Mouse (Mus musculus) right cerebral cortex, adult 18-20 months (tissue): ENCODE measurements around the gene Chil3.
"Not testable (repeated sequence)": the region's sequence is repeated elsewhere in the genome, so short reads cannot be mapped to it uniquely, and the experiment has no call there.

Source experiments
- DNase-seq: peaks from one replicate; pipeline ENCODE4 v3.0.0; 2022; ENCODE audit warnings: mixed read lengths

Gene Chil3

DNA sequence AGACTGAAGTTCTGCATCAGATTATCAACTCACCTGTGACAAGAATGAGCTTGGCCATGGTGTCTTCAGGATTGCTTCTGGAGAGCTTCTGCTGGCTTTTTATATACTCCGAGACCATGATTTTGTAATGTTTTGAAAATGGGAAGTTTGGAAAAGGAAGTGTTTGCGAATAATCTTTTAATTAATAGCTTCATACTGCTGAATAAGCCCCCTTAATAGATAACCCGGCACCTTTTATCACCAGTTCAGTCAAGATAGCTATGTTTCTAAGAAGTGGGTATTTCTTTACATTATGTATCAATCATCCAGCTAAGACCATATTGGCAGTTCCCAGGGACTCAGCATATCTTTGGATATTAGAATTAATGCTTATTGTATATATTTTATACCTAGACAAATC, at the start of gene Chil3:
TSS of gene Chil3 (minus strand) at position 101 of the 400 bp plus-strand sequence.
- no peak for DNase-seq

DNA sequence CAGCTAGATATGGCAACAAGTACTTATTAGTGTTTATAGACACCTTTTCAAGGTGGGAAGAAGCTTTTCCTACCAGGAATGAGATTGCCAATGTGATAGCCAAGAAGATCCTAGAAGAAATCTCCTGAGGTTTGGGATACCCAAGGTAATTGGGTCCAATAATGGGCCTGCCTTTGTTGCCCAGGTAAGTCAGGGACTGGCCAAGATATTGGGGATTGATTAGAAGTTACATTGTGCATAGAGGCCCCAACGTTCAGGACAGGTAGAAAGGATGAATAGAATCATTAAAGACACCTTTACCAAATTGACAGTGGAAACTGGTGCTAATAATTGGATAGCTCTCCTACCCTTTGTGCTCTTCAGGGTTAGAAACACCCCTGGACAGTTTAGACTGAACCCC, 30.7 kb upstream of the Chil3 start:
- not testable (repeated sequence) for DNase-seq

DNA sequence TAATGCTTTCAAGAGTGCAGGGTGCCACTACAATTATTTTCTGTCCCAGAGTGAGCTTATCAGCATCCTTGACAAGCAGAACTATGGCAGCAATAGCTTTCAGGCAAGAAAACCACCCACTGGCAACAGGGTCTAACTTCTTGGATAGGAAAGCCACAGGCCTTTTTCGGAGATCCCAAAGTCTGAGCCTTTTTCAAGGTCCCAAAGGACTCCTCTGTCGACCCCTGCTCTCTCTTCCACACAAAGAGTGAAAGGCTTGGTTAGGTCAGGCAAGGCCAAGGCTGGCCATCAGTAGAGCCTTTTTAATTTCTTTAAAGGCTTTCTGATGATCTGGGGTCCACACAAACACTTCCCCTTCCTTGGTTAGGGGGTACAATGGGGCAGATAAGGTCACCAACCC, 29.9 kb upstream of the Chil3 start:
- not testable (repeated sequence) for DNase-seq

DNA sequence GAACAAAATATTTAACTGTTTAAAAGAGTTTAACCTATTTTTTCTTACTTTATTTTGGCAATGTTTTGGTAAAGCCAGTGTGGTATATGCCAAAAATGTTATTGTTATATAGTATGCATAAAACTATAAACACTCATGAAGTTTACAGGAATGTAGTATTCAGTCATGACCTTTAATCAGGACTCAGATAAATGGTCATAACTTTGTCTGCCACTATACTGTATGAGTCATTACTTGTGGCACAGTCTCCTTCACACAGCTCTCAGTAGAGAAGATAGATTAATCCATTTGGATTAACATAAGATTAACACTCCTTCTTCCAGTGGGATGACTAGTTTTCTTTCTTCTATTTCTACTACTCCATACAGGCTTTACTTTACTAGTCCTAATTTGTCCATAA, 28.9 kb upstream of the Chil3 start:
- no peak for DNase-seq

DNA sequence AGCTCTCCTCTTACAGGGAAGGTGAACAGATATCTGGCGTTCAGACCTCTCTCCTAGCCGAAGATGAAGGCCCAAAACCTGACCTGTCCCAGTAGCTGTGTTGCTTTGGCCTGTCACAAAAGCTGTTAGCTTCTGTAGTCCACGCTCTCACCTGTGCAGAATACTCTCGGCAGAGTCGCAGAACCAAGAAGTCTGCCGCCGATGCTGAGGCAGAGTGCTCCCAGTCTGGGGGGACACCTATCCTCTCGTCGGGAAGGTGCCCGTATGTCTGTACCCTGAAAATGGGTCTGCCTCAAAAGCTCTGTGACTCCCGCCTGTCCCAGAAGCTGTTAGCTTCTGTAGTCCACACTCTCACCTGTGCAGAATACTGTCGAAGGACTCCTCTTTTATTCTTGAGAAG, 28.1 kb upstream of the Chil3 start:
- DNase-seq = no peak

DNA sequence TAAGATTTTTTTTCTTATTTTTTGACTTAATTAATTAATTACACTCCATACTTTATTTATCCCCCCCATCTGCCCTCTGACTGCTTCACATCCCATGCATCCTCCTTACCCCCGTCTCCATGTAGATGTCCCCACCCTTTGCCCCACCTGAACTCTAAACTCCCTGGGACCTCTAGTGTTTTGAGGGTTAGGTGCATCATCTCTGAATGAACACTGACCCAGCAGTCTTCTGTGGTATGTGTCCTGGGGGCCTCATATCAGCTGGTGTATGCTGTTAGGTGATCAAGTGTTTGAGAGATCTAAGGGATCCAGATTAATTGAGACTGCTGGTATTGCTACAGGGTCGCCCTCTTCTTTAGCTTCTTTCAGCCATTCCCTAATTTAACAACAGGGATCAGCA, 20.6 kb upstream of the Chil3 start:
- no peak for DNase-seq

DNA sequence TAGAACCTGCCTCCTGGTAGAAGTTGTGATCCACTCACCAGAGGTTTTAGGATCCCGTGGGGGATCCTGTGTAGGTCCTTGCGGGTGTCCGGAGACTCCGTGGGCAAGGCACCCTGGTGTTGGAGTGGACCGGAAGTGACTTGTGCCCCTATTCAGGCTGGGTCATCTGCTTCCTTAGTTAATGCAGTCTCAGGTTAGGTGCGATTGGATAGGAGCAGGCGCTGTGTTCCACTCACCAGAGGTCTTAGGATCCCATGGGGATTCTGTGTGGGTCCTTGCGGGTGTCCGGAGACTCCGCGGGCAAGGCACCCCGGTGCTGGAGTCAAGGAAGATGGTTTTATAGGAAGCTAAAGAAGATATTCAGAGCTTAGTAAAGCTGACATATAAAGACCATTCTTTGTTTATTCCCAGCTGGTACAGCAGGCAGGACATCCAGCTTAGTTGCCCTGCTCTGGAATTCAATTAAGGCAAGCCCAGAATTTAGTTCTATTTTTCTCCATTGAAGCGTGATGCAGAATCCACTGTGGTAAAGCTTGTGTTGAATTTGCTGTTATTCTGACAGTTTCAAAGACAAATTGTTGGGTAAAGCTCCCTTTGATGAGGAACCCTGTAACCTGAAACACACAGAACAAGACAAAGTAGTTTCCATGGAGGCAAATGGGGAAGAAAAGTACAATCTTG, 10.3 kb upstream of the Chil3 start:
- DNase-seq = no peak

DNA sequence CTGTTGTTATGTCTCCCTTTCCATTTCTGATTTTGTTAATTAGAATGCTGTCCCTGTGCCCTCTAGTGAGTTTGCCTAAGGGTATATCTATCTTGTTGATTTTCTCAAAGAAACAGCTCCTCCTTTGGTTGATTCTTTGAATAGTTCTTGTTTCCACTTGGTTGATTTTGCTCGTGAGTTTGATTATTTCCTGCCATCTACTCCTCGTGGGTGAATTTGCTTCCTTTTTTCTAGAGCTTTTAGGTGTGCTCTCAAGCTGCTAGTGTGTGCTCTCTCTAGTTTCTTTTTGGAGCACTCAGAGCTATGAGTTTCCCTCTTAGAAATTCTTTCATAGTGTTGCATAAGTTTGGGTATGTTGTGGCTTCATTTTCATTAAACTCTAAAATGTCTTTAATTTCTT, 7.6 kb upstream of the Chil3 start:
- DNase-seq = not testable (repeated sequence)

DNA sequence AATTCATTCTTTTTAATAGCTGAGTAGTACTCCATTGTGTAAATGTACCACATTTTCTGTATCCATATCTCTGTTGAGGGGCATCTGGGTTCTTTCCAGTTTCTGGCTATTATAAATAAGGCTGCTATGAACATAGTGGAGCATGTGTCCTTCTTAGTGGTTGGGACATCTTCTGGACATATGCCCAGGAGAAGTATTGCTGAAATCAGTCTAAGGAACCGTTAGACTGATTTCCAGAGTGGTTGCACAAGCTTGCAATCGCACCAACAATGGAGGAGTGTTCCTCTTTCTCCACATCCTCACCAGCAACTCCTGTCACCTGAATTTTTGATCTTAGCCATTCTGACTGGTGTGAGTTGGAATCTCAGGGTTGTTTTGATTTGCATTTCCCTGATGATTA, 5.1 kb upstream of the Chil3 start:
- not testable (repeated sequence) for DNase-seq

DNA sequence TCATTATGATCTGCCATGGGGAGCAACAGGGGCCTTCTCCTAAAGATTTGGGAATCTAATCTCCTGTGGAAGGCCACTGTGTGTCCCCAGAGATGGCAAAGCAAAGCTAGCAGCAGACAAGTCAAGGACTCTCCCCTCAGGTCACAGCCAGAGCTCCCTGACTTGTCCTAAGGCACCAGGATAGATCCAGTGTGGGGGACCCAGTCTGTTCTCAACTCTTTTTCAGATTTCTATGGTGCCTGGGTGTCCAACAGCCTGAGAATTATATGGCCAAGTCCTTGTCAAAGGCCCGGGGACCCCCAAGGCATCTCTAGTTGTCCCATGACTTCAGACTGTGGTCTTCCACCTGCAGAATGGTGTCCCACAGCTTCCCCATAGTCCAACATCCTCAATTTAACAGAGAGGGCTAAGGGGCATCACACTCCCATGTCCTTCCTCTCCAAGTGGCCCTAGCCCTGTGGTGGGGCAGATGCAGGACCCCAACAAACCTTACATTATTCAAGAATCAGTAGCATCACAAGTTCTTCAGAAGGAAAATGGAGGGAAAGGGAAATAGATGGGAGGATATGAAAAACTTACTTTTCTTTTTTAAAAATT, 3.9 kb upstream of the Chil3 start:
- DNase-seq = no peak

DNA sequence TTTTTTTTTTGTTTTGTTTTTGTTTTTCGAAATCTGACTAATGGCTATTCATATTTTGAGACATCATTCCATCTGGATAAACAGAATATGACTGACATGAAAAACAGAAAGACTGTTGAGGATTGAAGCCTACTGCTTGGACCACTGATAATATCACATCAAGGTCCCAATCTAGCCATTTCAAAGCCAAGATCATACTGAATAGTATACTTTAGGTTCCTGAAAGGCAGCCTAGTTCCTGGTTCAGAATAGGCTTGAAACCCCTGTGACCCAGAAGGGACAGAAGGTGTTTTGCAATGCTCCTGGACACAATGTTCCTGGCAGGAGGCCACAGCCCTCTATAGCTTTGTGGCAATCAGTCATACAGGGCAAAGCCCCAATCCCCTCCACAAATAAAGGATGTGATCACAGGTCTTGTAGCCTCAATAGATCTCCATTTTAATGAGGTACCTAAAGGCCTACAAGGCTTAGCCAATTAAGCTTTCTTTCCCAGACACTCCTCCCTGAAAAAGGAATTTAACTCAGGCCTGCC, 3.2 kb upstream of the Chil3 start:
- DNase-seq = no peak

DNA sequence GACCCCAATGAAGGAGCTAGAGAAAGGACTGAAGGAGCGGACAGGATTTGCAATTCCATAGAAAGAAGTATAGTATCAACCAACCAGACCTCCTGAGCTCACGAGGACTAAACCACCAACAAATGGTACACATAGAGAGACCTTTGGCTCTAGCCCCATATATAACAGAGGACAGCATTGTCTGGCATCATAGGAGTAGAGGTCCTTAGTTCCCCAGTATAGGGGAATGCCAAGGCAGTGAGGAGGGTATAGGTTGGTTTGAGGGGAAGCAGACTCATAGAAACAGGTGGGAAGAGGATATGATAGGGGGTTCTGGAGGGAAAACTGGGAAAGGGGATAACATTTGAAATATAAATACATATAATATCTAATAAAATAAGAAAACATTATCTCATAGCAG, 13.0 kb downstream of the Chil3 start:
- DNase-seq = no peak

DNA sequence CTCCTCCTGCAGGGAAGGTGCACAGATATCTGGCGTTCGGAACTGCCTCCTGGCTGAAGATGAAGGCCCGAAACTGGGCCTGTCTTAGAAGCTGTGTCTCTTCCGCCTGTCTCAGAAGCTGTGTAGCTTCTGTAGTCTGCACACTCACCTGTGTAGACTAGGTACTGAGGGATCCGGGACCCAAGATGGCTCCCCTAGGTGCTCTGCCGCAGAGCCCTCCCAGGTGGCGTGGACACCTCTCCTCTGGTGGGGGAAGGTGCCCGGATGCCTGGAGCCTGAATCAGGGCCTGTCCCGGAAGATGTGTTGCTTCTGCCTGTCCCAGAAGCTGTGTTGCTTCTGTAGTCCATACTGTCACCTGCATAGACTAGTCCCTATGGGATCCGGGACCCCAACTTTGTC, 23.3 kb downstream of the Chil3 start:
- no peak for DNase-seq

DNA sequence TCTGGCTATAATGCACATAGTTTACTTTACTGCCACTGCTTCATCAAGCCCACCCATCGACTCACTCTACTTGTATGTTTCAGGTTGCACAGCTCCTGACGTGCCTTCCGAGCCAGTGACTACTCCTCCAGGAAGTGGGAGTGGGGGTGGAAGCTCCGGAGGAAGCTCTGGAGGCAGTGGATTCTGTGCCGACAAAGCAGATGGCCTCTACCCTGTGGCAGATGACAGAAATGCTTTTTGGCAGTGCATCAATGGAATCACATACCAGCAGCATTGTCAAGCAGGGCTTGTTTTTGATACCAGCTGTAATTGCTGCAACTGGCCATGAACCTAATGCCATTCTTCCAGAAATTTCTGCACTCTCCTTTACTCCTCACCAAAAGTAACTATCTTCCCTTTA, 35.7 kb downstream of the Chil3 start:
- peak; percentile 87 for DNase-seq

DNA sequence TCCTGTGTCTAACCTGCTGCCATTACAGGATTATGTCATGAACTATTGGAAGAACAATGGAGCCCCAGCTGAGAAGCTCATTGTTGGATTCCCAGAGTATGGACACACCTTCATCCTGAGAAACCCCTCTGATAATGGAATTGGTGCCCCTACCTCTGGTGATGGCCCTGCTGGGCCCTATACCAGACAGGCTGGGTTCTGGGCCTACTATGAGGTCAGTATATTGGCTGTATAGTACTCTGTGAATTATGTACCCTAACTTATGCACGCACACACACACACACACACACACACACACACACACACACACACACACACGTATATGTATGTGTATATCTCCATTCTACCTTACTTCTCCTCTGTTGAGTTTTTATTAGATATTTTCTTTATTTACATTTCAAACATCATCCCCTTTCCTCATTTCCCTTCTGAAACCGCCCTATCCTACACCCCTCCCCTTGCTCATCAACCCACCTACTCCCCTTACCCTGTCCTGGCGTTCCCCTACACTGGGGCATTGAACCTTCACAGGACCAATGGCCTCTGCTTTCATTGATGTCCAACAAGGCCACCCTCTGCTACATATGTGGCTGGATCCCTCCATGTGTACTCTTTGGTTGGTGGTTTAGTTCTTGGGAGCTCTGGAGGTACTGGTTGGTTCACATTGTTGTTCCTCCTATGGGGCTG, 38.4 kb downstream of the Chil3 start:
- DNase-seq = no peak

DNA sequence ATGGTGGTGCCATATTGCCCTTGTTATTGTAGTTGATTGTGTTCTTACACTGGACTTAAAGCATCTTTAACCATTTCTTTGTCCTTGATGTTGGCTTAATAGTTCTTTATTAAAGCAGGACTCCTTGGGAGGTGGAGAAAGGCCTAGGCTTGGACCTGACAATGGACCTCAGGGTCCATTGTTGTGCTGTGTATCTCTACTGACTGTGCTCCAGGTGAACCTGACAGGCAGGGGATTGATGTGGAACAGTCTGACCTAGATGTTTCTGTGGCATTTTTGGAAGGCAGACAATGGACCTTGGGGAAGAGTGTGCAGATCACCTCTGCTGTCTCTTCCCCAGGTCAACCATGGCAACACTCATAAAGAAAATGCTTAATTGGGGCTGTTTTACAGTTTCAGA, 40.4 kb downstream of the Chil3 start:
- no peak for DNase-seq

DNA sequence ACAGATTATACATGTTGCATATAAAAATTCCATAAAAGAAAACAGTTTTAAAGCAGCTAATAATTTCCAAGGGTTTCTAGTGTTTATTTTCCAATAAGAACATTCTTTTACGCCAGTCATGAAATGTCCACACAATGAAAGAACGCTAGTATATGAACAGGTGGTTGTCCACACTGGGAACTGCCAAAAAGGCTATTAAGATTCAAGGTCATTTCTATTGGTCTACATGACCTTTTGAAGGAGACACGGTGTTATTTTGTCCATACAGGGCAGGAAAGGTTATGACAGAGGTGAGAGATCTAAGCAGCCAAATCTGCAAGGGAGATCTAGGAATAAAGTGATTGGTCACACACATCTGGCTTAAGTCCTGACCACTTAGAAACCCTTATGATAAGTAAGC, 54.4 kb downstream of the Chil3 start, which contains the start of gene Chia1:
TSS of gene Chia1 (plus strand) at position 301 of the 400 bp plus-strand sequence.
- DNase-seq = no peak
